Mouse (Mus musculus): ENCODE data around the gene Nceh1.

The Nceh1 gene

GRCm38 (mm10) chr3:27182733-27183600 is at the start of gene Nceh1:
Gene Nceh1 (plus strand): TSS chr3:27182965.
- DNase-seq (ENCODE audit: low read depth, low spot score): peak; percentile 95

- DNase-seq (ENCODE audit: low read depth, low spot score): peak; percentile 80
These were observed 42.7 kb upstream of the Nceh1 start for GRCm38 (mm10) chr3:27140101-27140500.

- peak; percentile 62 for DNase-seq (ENCODE audit: low read depth, low spot score)
These were observed 39.2 kb upstream of the Nceh1 start for GRCm38 (mm10) chr3:27143570-27143969.

GRCm38 (mm10) chr3:27145733-27146132 is 37.0 kb upstream of the Nceh1 start:
- peak; percentile 62 for DNase-seq (ENCODE audit: low read depth, low spot score)

- DNase-seq (ENCODE audit: low read depth, low spot score): no peak
These were observed 29.5 kb upstream of the Nceh1 start for GRCm38 (mm10) chr3:27153191-27153671.

- peak; percentile 100 for DNase-seq (ENCODE audit: low read depth, low spot score)
These were observed 29.0 kb upstream of the Nceh1 start, which contains the start of gene Ect2 for GRCm38 (mm10) chr3:27153701-27154209. Gene Ect2 (minus strand): TSS chr3:27153878.

- DNase-seq (ENCODE audit: low read depth, low spot score): no peak
These were observed 28.5 kb upstream of the Nceh1 start for GRCm38 (mm10) chr3:27154280-27154679.

- DNase-seq (ENCODE audit: low read depth, low spot score): peak; percentile 99
These were observed 27.5 kb upstream of the Nceh1 start for GRCm38 (mm10) chr3:27155051-27155855.

GRCm38 (mm10) chr3:27155856-27156593 is 26.7 kb upstream of the Nceh1 start:
- peak; percentile 24 for DNase-seq (ENCODE audit: low read depth, low spot score)

- DNase-seq (ENCODE audit: low read depth, low spot score): peak; percentile 42
These were observed 26.2 kb upstream of the Nceh1 start for GRCm38 (mm10) chr3:27156594-27156949.

- peak; percentile 80 for DNase-seq (ENCODE audit: low read depth, low spot score)
These were observed 23.9 kb upstream of the Nceh1 start for GRCm38 (mm10) chr3:27158910-27159309.

GRCm38 (mm10) chr3:27161645-27162409 is 20.9 kb upstream of the Nceh1 start:
- peak; percentile 50 for DNase-seq (ENCODE audit: low read depth, low spot score)

- DNase-seq (ENCODE audit: low read depth, low spot score): no peak
These were observed 20.4 kb upstream of the Nceh1 start for GRCm38 (mm10) chr3:27162410-27162804.

GRCm38 (mm10) chr3:27165481-27166065 is 17.2 kb upstream of the Nceh1 start:
- no peak for DNase-seq (ENCODE audit: low read depth, low spot score)

- DNase-seq (ENCODE audit: low read depth, low spot score): no peak
These were observed 12.5 kb upstream of the Nceh1 start for GRCm38 (mm10) chr3:27170257-27170656.

- no peak for DNase-seq (ENCODE audit: low read depth, low spot score)
These were observed 3.1 kb upstream of the Nceh1 start for GRCm38 (mm10) chr3:27179711-27180110.

- DNase-seq (ENCODE audit: low read depth, low spot score): peak; percentile 53
These were observed 923 bp downstream of the Nceh1 start for GRCm38 (mm10) chr3:27183601-27184175.

- DNase-seq (ENCODE audit: low read depth, low spot score): no peak
These were observed 5.6 kb downstream of the Nceh1 start for GRCm38 (mm10) chr3:27188386-27188785.

GRCm38 (mm10) chr3:27189320-27190261 is 6.8 kb downstream of the Nceh1 start:
- DNase-seq (ENCODE audit: low read depth, low spot score): peak; percentile 74

All from R1 (cell line).